Mouse (Mus musculus) CH12.LX (cell line): ENCODE data around the gene Isca2. TPM values are rescaled to one million over a fixed set of nuclear protein-coding genes. Genes with fewer than 3 reads are reported as not detected.

ENCODE experiments used
- DNase-seq: peaks from one replicate; pipeline ENCODE4 v3.0.0-alpha.2; 2013; ENCODE audit errors: extremely low read depth
- H3K27ac ChIP-seq: 2 replicates; pipeline ENCODE4 v1.5.1; 2012; ENCODE audit warnings: low read depth, mild to moderate bottlenecking, control low read depth, moderate library complexity; ENCODE audit not compliant: insufficient read depth
- H3K27me3 ChIP-seq: replicated peaks from 2 replicates; pipeline ENCODE3; 2012; ENCODE audit warnings: inconsistent platforms
- H3K36me3 ChIP-seq, 2 experiments: replicated peaks in 1 of 2; 2 replicates each; pipeline versions ENCODE3 to v1.6.1; 2012; ENCODE audit warnings: inconsistent platforms in 1 of 2, low read length in 1 of 2, mild to moderate bottlenecking in 1 of 2, mixed read lengths in 1 of 2, moderate library complexity in 1 of 2; ENCODE audit not compliant: control insufficient read depth in 1 of 2, insufficient read depth in 1 of 2
- H3K4me1 ChIP-seq, 2 experiments: 2 replicates each; pipeline ENCODE4 v1.6.1; 2012; ENCODE audit warnings: inconsistent platforms in 1 of 2, moderate library complexity in 1 of 2; ENCODE audit not compliant: insufficient read depth in 2 of 2, control insufficient read depth in 1 of 2
- H3K4me2 ChIP-seq: 2 replicates; pipeline ENCODE4 v1.6.1; 2012; ENCODE audit warnings: low read depth, mild to moderate bottlenecking, control low read depth; ENCODE audit not compliant: poor library complexity, insufficient read depth, severe bottlenecking
- H3K4me3 ChIP-seq, 3 experiments: fragments of 150-350 bp in 1 of 3; sonication (generic) in 1 of 3; replicated peaks in 1 of 3; 2 replicates each; pipeline versions ENCODE3 to v1.5.1; 2011 to 2012; ENCODE audit warnings: low read depth in 2 of 3, low read length in 2 of 3, mild to moderate bottlenecking in 2 of 3, moderate library complexity in 2 of 3, control low read depth in 1 of 3, improper control_type of control experiment in 1 of 3, inconsistent platforms in 1 of 3, mixed read lengths in 1 of 3; ENCODE audit not compliant: poor library complexity in 1 of 3
- H3K79me2 ChIP-seq: replicated peaks from 2 replicates; pipeline ENCODE4 v1.6.1; 2012; ENCODE audit warnings: mild to moderate bottlenecking, moderate library complexity; ENCODE audit not compliant: control insufficient read depth, poor library complexity, insufficient read depth, severe bottlenecking; ENCODE audit errors: extremely low read depth
- H3K9ac ChIP-seq: 2 replicates; pipeline ENCODE4 v1.6.1; 2012; ENCODE audit warnings: low read depth, mild to moderate bottlenecking, control low read depth, moderate library complexity; ENCODE audit not compliant: insufficient read depth
- H3K9me3 ChIP-seq: replicated peaks from 2 replicates; pipeline ENCODE3; 2012; ENCODE audit warnings: low read length, inconsistent platforms, mixed read lengths
- BHLHE40 ChIP-seq: IDR thresholded peaks from 2 replicates; pipeline ENCODE4 v1.6.1; 2011; ENCODE audit warnings: mild to moderate bottlenecking, low read depth, low read length, improper control_type of control experiment
- CTCF ChIP-seq, 2 experiments: IDR thresholded peaks in 1 of 2; conservative IDR thresholded peaks in 1 of 2; 2 replicates each; pipeline ENCODE4 v1.5.1; 2011 to 2012; ENCODE audit warnings: low read depth in 2 of 2, low read length in 2 of 2, improper control_type of control experiment in 1 of 2, inconsistent platforms in 1 of 2, mild to moderate bottlenecking in 1 of 2, moderate library complexity in 1 of 2
- ELF1 ChIP-seq: IDR thresholded peaks from 2 replicates; pipeline ENCODE4 v1.6.1; 2014; ENCODE audit warnings: low read depth, mild to moderate bottlenecking, inconsistent platforms, low read length, improper control_type of control experiment
- EP300 ChIP-seq: IDR thresholded peaks from 2 replicates; pipeline ENCODE4 v1.6.1; 2011; ENCODE audit warnings: low read length, improper control_type of control experiment
- ETS1 ChIP-seq: conservative IDR thresholded peaks from 2 replicates; pipeline ENCODE4 v1.6.1; 2012; ENCODE audit warnings: low read depth, mild to moderate bottlenecking, inconsistent platforms, low read length, improper control_type of control experiment, moderate library complexity
- GABPA ChIP-seq: IDR thresholded peaks from 2 replicates; pipeline ENCODE4 v1.6.1; 2012; ENCODE audit warnings: low read depth, low read length, improper control_type of control experiment, inconsistent platforms; ENCODE audit not compliant: insufficient replicate concordance
- IRF4 ChIP-seq: IDR thresholded peaks from 2 replicates; pipeline ENCODE4 v1.6.1; 2014; ENCODE audit warnings: low read depth, mild to moderate bottlenecking, inconsistent platforms, low read length, improper control_type of control experiment
- JUND ChIP-seq: conservative IDR thresholded peaks from 2 replicates; pipeline ENCODE4 v1.6.1; 2011; ENCODE audit warnings: low read depth, low read length, improper control_type of control experiment
- KAT2A ChIP-seq: IDR thresholded peaks from 2 replicates; pipeline ENCODE4 v1.6.1; 2012; ENCODE audit warnings: low read length, improper control_type of control experiment, inconsistent platforms; ENCODE audit not compliant: insufficient replicate concordance
- MAZ ChIP-seq: IDR thresholded peaks from 2 replicates; pipeline ENCODE4 v1.6.1; 2012; ENCODE audit warnings: low read depth, mild to moderate bottlenecking, inconsistent platforms, low read length, improper control_type of control experiment, moderate library complexity
- NELFE ChIP-seq: IDR thresholded peaks from 2 replicates; pipeline ENCODE4 v1.6.1; 2011; ENCODE audit warnings: low read depth, low read length, improper control_type of control experiment
- PAX5 ChIP-seq: IDR thresholded peaks from 2 replicates; pipeline ENCODE4 v1.6.1; 2012; ENCODE audit warnings: low read length, inconsistent platforms, mixed read lengths
- POLR2AphosphoS2 ChIP-seq: IDR thresholded peaks from 2 replicates; pipeline ENCODE4 v1.6.1; 2011; ENCODE audit warnings: low read depth, low read length, improper control_type of control experiment
- TBP ChIP-seq: conservative IDR thresholded peaks from 2 replicates; pipeline ENCODE4 v1.6.1; 2011; ENCODE audit warnings: low read depth, low read length, improper control_type of control experiment
- TCF12 ChIP-seq: IDR thresholded peaks from 2 replicates; pipeline ENCODE4 v1.6.1; 2014; ENCODE audit warnings: low read depth, mild to moderate bottlenecking, inconsistent platforms, low read length, improper control_type of control experiment
- USF1 ChIP-seq: IDR thresholded peaks from 2 replicates; pipeline ENCODE4 v1.6.1; 2014; ENCODE audit warnings: low read depth, mild to moderate bottlenecking, inconsistent platforms, low read length, improper control_type of control experiment
- ZMIZ1 ChIP-seq: IDR thresholded peaks from 2 replicates; pipeline ENCODE4 v1.6.1; 2012; ENCODE audit warnings: low read depth, mild to moderate bottlenecking, inconsistent platforms, low read length, improper control_type of control experiment
- dilution Hi-C: fragments of 300-500 bp; cut with MboI; formaldehyde crosslinking; loops from 2 replicates; pipeline ENCODE4 v1.14.3; 2020; ENCODE audit warnings: low sequenced_read_pairs; ENCODE audit not compliant: extremely low pct_unique_long_range_greater_than_20kb, extremely low pct_ligation_motif_present
- in situ Hi-C: fragments of 300-500 bp; cut with MboI; formaldehyde crosslinking; loops from 3 replicates; pipeline ENCODE4 v1.14.3; 2019; ENCODE audit warnings: low sequenced_read_pairs, low pct_ligation_motif_present, low pct_unique_long_range_greater_than_20kb, mixed read lengths
- polyA plus RNA-seq: library from polyadenylated mRNA; unstranded; fragments of >175 nt; gene quantifications from 2 replicates; pipeline ENCODE4 v1.2.1, GENCODE M21; 2012; ENCODE audit warnings: low read depth; ENCODE audit not compliant: insufficient read length
- total RNA-seq, 2 experiments: library from RNA; depleted of rRNA; stranded (reverse); fragments of 300-350 nt in 1 of 2; fragments of >200 nt in 1 of 2; gene quantifications; 2 replicates each; pipeline ENCODE4 v1.2.3; 2012 to 2014

Isca2 gene
- total and polyA plus RNA-seq, 3 experiments = 55.1 to 90.4 (median 59.1) TPM

DNA sequence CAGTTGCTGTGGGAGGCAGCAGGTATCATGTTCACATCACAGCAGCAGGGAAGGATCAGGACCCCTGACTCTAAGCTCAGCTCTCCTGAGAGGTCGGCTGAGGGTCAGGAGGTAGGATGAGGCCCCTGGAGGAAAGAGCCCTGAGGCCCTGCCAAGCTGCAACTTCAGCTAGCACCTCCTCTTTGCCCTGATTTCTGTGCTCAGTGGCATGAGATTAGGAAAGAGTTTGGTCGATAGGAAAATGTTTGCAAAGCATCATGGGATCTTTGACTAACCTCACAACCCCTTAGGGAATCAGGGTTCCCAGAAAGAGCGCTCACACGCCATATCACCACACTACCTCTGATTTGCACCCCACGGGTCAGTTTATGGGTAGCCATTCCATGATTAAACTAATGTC lies 33.7 kb downstream of the Isca2 start:
- Histone ChIP-seq H3K9me3 (no peaks in the 10 kb centered on the region), H3K4me3 (no peak overlapping the region), H3K27ac (no peak overlapping the region), H3K9ac (no peak overlapping the region), H3K27me3 (no peaks in the 10 kb centered on the region), H3K4me2 (peak overlapping the region; percentile 1; the same call in 1 of the 2 replicates), H3K4me1 (peaks cover 18 to 62% of the 10 kb centered on the region in 2 experiments), H3K36me3 (no peaks in the 10 kb centered on the region), H3K79me2 (no peaks in the 10 kb centered on the region)
- in situ Hi-C loops (loop anchor here (5.0 to 25.0 kb wide), 2 partner anchors 41 to 181 kb away; partner anchors contain the start of gene Ylpm1), dilution Hi-C loops (no loop called here)
- peak; percentile 48 for DNase-seq
- TF ChIP-seq TBP (no peak), EP300 (no peak), ZMIZ1 (no peak), IRF4 (no peak), ETS1 (no peak), TCF12 (no peak), KAT2A (no peak), NELFE (no peak), PAX5 (no peak), JUND (no peak), CTCF (conservative IDR thresholded peaks at IDR 0.05 in 1 of 2, IDR thresholded peaks at IDR 0.05 in 1 of 2; ENCODE audit: low read depth in 2 of 2, low read length in 2 of 2) (no peak)

GRCm38 (mm10) chr12:84807351-84807750 lies 34.3 kb downstream of the Isca2 start:
- dilution Hi-C loops = no loop called here
- Histone ChIP-seq H3K4me3 (no peak overlapping the region), H3K9me3 (no peaks in the 10 kb centered on the region), H3K27ac (no peak overlapping the region), H3K79me2 (no peaks in the 10 kb centered on the region), H3K36me3 (no peaks in the 10 kb centered on the region), H3K27me3 (no peaks in the 10 kb centered on the region), H3K4me1 (peaks cover 12 to 56% of the 10 kb centered on the region in 2 experiments; a peak in 3 of 4 replicates), H3K9ac (no peak overlapping the region), H3K4me2 (no peak overlapping the region)
- DNase-seq = no peak
- TF ChIP-seq POLR2AphosphoS2 = no peak
- TF ChIP-seq USF1 = no peak
- TF ChIP-seq IRF4 = no peak
- TF ChIP-seq CTCF (conservative IDR thresholded peaks at IDR 0.05 in 1 of 2, IDR thresholded peaks at IDR 0.05 in 1 of 2; ENCODE audit: low read depth in 2 of 2, low read length in 2 of 2) = no peak
- TF ChIP-seq KAT2A = no peak
- TF ChIP-seq TCF12 = no peak
- TF ChIP-seq BHLHE40 = no peak
- no peak for TF ChIP-seq JUND
- no peak for TF ChIP-seq MAZ
- TF ChIP-seq GABPA = no peak
- no peak for TF ChIP-seq ELF1
- in situ Hi-C loops = loop anchor here (5.0 to 25.0 kb wide), 2 partner anchors 40 to 180 kb away; partner anchors contain the start of gene Ylpm1
